Mouse (Mus musculus): Measurements from ENCODE around the gene Shroom4. TPM values are rescaled to one million over a fixed set of nuclear protein-coding genes. Genes with fewer than 3 reads are reported as not detected.
"Not testable (repeated sequence)": the region's sequence is repeated elsewhere in the genome, so short reads cannot be mapped to it uniquely, and the experiment has no call there.

Shroom4 gene
- 2.1 and 2.9 TPM in 2 replicates for total RNA-seq (2017)

DNA sequence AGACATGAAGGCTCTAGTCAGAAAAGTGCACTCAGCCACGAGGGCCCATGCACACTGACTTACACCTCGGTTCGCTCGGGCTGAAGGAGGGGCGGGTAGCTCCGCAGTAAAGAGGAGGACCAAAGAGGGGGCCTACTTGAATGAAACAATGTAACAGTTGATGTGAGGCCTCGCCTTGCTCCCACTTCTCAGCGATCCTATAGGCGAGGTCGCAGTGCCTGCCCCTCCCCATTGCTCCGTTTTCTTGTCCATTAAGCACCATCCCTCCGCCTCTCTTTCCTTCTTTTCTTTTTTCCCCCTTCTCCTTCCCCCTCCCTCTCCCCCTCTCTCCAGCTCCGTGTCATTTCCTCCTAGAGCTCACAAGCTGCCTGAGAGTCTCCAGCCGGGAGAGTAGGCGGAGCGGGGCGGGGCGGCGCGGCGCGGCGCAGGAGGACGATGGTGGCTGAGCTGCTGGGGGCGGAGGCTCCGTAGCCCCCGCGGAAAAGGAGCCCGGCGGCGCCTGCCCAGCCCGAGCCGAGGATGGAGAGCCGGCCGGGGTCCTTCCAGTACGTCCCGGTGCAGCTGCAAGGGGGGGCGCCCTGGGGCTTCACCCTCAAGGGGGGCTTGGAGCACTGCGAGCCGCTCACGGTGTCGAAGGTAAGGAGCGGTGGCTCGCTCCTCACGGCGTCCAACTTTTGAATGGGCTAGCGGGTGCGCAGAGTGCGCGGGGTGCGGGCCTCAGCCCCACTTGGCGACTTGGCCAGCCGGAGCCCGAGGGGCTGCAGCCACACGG is at the start of gene Shroom4:
TSS of gene Shroom4 (plus strand) at position 229 of the 772 bp plus-strand sequence.
- peak; percentile 77 to 90 for ATAC-seq (replicated peaks in 1 of 2; ENCODE audit: insufficient read depth in 1 of 2, low FRiP score in 2 of 2, low TSS enrichment in 1 of 2, low read depth in 1 of 2, poor library complexity in 2 of 2, severe bottlenecking in 2 of 2)

DNA sequence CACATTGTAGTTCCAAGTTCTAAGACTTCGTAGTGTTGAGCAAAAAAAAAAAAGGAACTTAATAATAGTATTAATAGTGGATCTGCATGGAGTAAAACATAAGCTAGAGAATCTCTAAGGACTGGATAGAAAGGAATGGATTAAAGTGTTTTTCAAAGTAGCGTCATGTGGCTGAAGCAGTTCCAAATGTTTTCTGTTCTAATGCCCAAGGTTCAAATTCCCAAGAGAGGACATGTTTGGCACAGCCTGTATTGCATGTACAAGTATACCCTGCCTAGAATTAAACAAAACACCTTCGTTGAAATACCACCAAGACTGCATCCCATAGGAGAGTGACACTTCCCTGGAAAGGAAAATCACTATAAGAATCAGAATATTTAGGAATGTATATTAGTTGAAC is 42.8 kb upstream of the Shroom4 start:
- no peak for ATAC-seq (replicated peaks in 1 of 2; ENCODE audit: insufficient read depth in 1 of 2, low FRiP score in 2 of 2, low TSS enrichment in 1 of 2, low read depth in 1 of 2, poor library complexity in 2 of 2, severe bottlenecking in 2 of 2)

DNA sequence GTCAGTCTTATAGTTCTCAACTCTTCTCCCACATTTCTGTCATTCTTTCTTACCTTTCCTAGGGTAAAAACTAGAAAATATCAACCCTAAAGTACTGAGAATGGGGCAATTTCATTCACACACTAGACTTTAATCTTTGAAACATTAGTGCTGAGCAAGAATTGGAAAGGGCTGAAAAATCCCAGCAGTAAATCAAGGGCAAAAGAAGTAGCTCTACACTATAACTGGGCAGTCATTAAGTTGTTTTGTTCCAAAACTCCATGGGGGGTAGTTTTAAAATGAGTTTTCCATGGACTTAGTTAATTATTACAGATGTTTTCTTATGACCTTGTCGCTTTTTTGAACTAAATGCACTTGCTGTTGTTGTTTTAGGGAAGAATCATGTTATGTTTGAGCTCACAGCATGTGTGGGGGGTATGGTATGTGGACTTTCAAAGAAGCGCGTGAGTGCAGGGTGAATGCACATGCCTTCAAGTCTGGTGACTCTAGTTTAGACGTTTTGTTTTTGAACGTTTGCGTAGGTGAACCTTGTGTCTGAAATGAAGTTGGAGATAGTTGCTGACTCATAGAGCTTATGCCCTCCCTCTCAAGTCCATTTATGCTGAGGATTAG is 42.0 kb upstream of the Shroom4 start:
- ATAC-seq (replicated peaks in 1 of 2; ENCODE audit: insufficient read depth in 1 of 2, low FRiP score in 2 of 2, low TSS enrichment in 1 of 2, low read depth in 1 of 2, poor library complexity in 2 of 2, severe bottlenecking in 2 of 2): no peak

DNA sequence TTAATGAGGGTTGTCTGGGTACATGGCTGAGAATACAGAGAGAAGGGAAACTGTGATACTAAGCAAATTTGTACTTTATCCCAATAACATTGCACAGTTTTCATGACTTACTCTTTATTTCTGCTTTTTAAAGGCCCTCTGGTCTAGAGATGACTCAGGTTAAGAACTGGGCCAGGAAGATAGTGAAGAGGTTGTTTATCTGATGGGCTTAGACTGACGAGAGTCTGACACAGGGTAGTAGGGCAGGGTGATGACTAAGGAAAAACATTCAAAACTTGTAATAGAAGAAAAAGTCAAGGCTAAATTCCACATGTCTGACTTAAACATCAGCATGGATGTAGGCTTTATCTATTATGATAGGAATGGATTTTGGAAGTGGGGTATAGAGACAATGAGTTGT is 30.8 kb upstream of the Shroom4 start:
- no peak for ATAC-seq (replicated peaks in 1 of 2; ENCODE audit: insufficient read depth in 1 of 2, low FRiP score in 2 of 2, low TSS enrichment in 1 of 2, low read depth in 1 of 2, poor library complexity in 2 of 2, severe bottlenecking in 2 of 2)

DNA sequence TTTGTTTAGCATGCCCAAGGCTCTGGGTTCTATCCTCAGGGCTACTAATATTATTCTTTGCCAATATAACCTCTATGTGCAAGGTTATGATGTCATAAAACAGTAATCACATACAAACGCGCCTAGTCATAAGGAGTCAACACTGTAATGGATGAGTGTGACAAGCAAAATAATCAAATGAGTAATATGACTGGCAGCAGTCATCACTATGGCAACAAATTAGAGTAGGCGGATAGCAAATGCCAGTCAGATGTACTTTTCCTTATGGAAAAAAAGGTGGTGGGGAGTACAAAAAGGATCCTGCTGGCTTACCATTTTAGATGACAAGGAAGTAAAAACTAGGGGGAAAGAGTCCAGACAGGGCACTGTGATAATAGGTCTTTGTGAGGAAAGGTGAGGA is 28.9 kb upstream of the Shroom4 start:
- no peak for ATAC-seq (replicated peaks in 1 of 2; ENCODE audit: insufficient read depth in 1 of 2, low FRiP score in 2 of 2, low TSS enrichment in 1 of 2, low read depth in 1 of 2, poor library complexity in 2 of 2, severe bottlenecking in 2 of 2)

DNA sequence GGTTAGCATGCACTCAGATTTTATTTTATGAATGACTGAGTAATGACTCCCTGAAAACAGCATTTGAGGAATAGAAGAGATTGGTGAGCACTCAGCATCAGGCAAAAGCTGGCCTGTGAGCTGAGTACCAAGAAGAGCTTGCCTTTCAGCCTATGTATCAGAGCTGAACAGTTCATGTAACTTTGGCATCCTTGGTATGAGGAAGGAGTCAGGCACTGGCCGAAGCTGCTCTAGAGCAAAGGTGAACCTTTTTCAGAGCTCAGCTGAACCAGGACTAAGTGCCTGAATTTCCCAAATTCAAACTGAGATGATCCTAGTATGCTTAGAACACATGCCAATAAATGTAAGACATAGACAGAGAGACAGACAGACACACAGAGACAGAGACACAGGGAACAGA is 5.8 kb upstream of the Shroom4 start:
- no peak for ATAC-seq (replicated peaks in 1 of 2; ENCODE audit: insufficient read depth in 1 of 2, low FRiP score in 2 of 2, low TSS enrichment in 1 of 2, low read depth in 1 of 2, poor library complexity in 2 of 2, severe bottlenecking in 2 of 2)

DNA sequence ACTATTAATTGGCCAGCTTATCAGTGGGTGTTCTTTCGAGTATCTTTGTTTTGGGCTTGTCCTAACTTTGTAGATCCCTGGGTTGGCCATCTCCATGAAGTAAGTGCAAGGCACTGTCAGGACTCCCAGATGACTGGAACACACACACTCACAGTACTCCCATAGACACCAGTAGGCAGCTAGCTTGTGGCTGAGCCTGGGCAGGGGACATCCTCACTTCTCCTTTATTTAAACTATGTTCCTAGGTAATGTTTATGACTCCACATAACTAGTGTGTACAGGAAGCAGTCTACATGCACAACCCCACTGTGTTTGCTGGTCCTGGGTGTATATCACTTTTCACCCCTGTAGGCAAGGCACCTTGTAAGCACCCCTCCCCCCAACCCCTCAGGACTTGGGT is 461 bp upstream of the Shroom4 start:
- peak; percentile 38 to 40 for ATAC-seq (replicated peaks in 1 of 2; ENCODE audit: insufficient read depth in 1 of 2, low FRiP score in 2 of 2, low TSS enrichment in 1 of 2, low read depth in 1 of 2, poor library complexity in 2 of 2, severe bottlenecking in 2 of 2)

DNA sequence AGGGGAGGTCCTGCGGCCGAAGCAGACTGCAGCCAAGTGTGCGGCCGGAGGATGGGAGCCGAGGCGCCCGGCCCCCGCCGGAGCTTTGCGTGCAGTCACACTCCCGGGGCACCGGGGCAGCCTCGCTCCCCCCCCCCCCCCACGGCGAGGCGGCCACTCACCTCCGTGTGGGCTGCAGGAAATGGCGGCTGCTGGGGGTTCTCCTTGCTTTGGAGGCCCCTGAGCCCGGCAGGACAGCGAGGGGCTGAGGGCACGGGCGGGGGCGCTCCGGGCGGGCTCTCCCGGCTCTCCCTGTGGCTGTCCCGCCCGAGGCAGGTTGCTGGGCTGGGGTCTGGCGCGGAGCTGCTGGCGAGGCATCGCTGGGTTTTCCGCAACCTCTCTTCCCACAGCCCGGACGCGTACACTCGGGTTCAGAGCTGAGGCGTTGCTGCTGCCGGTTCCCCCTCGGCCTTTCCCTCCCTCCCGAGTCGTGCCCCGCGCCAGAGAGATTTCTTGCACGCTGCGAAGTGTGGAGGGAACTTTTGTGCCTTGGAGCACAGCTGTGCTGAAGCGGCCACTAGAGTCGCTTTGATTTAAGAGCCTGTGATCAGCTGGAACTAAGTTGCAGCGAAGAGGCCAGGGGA is 855 bp downstream of the Shroom4 start:
- ATAC-seq (replicated peaks in 1 of 2; ENCODE audit: insufficient read depth in 1 of 2, low FRiP score in 2 of 2, low TSS enrichment in 1 of 2, low read depth in 1 of 2, poor library complexity in 2 of 2, severe bottlenecking in 2 of 2): no peak

DNA sequence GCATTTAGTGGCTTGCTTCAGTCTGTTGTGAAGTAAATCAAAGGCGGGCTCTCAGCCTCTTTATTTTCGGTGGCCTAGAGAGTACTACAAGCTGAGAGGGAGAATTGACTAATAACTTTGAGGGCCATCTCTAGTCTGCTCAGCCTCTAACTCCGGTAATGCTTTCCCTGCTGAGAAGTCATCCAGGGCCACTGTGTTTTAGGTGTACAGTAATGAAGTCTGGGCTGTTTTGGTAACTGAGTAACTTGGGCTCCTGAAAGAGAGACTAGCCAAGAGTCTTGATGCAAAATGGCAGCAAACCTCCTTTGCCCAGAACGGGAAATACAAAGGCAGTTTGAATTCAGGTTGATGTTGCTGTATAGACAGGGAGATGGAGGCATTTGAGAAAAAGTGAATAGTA is 3.3 kb downstream of the Shroom4 start:
- no peak for ATAC-seq (replicated peaks in 1 of 2; ENCODE audit: insufficient read depth in 1 of 2, low FRiP score in 2 of 2, low TSS enrichment in 1 of 2, low read depth in 1 of 2, poor library complexity in 2 of 2, severe bottlenecking in 2 of 2)

DNA sequence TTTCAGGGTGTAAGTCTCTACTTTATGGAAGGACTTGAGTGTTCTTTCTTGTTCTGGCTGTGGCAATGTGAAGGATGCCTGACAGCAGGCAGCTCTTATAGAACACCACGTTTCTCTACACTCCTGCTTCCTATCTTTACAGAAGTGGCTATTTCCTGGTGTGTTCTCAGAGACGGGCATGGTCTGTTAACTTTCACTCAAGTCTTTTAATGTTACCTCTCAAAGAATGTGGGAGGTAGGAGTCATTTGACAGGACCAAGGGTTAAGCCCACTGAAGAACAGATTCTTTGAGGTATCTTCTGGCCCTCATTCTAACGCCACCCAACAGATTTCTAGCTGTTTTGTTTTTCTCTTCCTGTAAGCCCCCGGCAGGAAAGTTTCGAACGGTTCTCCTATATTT is 9.5 kb downstream of the Shroom4 start:
- ATAC-seq (replicated peaks in 1 of 2; ENCODE audit: insufficient read depth in 1 of 2, low FRiP score in 2 of 2, low TSS enrichment in 1 of 2, low read depth in 1 of 2, poor library complexity in 2 of 2, severe bottlenecking in 2 of 2): no peak

DNA sequence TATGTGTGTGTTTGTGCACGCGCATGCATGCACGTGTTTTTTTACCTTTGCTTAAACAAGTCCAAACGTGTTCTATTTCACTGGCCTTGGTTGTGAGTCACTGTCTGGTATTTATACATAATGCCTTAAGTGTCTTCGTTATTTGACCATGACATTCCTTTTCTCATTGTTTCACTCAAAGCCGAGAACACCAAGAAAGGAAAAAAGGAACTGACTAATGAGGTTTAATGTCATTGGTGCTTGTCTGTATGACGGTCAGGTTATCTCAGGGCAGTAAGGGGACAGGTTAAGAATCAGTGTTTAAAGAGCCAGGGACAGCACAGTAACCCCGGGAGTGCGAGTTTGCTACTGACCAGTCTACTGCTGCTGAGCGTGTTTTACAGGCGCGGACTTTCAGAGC is 15.8 kb downstream of the Shroom4 start:
- no peak for ATAC-seq (replicated peaks in 1 of 2; ENCODE audit: insufficient read depth in 1 of 2, low FRiP score in 2 of 2, low TSS enrichment in 1 of 2, low read depth in 1 of 2, poor library complexity in 2 of 2, severe bottlenecking in 2 of 2)

DNA sequence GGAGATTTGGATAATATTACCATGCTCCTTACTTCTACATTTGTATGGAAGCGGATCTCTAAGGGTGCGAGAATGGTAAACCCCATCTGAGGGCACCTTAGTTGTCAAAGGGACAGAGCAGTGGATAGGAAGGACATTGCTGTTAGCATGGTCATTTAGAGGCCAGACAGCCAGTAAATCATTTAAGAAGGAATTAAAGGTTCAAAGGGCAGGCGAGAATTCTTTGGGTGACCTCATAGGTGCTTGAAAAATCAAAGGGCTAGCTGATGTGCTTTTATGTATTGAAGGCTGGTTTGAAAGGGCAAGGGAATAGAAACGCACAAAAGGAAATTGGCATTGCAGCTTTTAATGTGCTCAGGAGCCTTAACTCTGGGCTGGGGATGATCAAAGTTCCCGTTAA is 16.3 kb downstream of the Shroom4 start:
- ATAC-seq (replicated peaks in 1 of 2; ENCODE audit: insufficient read depth in 1 of 2, low FRiP score in 2 of 2, low TSS enrichment in 1 of 2, low read depth in 1 of 2, poor library complexity in 2 of 2, severe bottlenecking in 2 of 2): no peak

DNA sequence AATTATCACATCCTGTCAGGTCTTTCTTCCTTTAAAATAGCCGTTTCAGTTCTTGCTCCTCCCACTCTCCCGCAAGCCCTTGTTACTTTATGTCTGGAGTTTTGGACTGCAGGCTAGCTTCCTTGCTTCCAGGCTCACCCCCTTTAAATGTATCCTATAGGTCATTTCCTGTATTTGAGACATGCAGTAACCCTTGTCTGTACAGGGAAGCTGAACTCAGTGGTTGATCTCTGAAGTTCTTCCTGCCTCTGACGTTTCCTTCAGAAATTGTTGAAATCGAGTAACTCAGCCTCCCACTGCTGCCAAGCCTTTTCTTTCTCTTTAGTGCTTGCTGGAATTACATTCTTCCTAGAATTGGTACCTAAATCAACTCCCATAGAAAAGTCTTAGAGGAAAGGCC is 18.5 kb downstream of the Shroom4 start:
- ATAC-seq (replicated peaks in 1 of 2; ENCODE audit: insufficient read depth in 1 of 2, low FRiP score in 2 of 2, low TSS enrichment in 1 of 2, low read depth in 1 of 2, poor library complexity in 2 of 2, severe bottlenecking in 2 of 2): peak in 1 of 2 experiments; percentile 59; a peak in 2 of 4 replicates

DNA sequence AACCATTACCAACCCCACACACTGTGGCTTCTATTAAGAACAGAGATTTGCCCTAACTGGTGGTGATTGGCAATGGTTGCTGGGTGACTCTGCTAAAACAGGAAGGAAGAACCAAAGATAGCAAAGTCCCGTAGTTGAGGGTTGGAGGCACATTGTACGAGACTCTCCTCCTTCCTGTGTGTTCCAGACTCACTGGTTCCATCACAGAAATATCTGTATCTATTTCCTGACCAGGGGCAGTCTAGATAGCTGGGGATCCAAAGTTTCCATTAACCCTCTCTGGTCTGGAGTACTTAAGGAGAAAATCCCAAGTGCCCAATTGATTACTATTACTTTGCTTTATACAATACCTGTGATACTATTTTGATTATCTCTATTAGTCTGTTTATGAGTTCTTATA is 35.6 kb downstream of the Shroom4 start:
- no peak for ATAC-seq (replicated peaks in 1 of 2; ENCODE audit: insufficient read depth in 1 of 2, low FRiP score in 2 of 2, low TSS enrichment in 1 of 2, low read depth in 1 of 2, poor library complexity in 2 of 2, severe bottlenecking in 2 of 2)

DNA sequence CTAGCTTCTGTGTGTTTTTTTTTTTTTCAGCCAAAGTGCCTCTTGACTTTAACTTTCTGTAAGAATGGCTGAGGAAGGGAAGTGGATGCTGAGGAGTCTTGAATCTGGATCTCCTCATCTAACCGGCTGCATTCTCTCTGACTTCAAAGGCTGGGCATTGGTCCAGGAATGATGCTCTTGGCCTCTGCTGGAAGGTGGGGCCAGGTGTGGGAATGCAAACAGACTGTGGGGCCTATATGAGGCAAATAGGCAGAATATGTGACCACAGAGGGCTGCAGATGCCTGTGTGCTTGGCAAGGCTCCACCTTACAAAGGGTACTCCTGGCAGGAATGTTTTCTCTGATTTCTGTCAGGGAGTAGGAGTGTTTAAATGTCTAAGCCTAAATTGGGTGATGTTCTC is 46.8 kb downstream of the Shroom4 start:
- ATAC-seq (replicated peaks in 1 of 2; ENCODE audit: insufficient read depth in 1 of 2, low FRiP score in 2 of 2, low TSS enrichment in 1 of 2, low read depth in 1 of 2, poor library complexity in 2 of 2, severe bottlenecking in 2 of 2): no peak

DNA sequence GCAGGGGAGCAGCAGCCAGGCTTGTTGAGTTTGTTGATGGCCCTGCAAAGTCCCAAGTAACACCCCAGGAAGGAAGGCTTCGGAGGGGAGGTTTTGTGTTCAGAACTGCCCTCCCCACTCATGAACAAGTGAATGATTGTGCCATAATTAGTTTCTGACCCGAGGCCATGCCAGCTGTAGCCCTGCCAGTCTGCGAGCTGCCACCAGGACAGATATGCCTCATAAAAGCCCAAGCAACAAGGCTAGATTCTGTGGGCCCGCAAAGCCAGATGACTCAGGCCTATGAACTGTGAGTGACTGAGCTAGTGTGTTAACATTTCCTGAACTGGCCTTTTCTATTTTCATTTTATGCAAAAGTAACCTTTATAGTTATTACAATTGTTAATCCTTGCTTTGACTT is 48.3 kb downstream of the Shroom4 start:
- no peak for ATAC-seq (replicated peaks in 1 of 2; ENCODE audit: insufficient read depth in 1 of 2, low FRiP score in 2 of 2, low TSS enrichment in 1 of 2, low read depth in 1 of 2, poor library complexity in 2 of 2, severe bottlenecking in 2 of 2)

DNA sequence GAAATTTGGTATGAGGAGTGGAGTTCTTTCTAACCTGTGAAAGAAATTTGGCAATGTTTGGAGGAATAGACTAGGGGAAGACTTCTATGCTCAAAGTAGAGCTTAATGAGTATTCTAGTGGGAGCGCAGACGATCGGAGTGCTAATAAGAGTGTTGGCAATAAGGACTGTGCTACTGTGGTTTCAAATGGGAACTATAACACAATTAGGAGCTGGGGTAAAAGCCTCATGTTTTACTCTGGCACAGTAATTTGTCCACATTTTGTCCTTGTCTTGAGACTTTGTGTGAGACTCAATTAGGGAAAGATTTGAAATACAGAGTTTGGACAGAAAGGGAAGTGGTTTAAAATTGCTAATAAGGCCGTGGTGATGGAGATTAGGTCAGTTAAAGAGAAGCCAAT is 53.6 kb downstream of the Shroom4 start:
- ATAC-seq (replicated peaks in 1 of 2; ENCODE audit: insufficient read depth in 1 of 2, low FRiP score in 2 of 2, low TSS enrichment in 1 of 2, low read depth in 1 of 2, poor library complexity in 2 of 2, severe bottlenecking in 2 of 2): no peak

DNA sequence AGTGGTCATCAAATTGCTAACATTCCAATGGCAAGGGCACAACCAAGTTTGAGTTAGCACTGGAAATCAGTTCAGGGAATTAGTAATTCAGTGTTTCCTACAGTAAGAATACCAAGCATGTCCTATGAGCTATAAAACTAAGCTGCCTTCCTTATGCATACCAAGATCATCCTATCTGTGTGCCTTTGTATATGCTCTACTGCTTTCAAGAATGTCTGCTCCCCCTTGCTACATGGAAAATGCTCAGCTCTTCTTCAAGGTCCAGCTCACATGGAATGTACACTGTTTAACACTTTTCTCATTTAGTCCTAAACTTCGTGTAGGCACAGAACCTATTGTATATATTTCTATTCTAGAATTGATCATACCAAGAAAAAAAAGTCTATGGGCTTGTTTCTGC is 69.6 kb downstream of the Shroom4 start:
- ATAC-seq (replicated peaks in 1 of 2; ENCODE audit: insufficient read depth in 1 of 2, low FRiP score in 2 of 2, low TSS enrichment in 1 of 2, low read depth in 1 of 2, poor library complexity in 2 of 2, severe bottlenecking in 2 of 2): not testable (repeated sequence)

DNA sequence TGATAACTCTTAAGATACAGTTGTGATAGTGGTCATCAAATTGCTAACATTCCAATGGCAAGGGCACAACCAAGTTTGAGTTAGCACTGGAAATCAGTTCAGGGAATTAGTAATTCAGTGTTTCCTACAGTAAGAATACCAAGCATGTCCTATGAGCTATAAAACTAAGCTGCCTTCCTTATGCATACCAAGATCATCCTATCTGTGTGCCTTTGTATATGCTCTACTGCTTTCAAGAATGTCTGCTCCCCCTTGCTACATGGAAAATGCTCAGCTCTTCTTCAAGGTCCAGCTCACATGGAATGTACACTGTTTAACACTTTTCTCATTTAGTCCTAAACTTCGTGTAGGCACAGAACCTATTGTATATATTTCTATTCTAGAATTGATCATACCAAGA is 72.9 kb downstream of the Shroom4 start:
- not testable (repeated sequence) for ATAC-seq (replicated peaks in 1 of 2; ENCODE audit: insufficient read depth in 1 of 2, low FRiP score in 2 of 2, low TSS enrichment in 1 of 2, low read depth in 1 of 2, poor library complexity in 2 of 2, severe bottlenecking in 2 of 2)
